ENCODE assay signal across 8 mouse cellular contexts in the genomic region with DNA sequence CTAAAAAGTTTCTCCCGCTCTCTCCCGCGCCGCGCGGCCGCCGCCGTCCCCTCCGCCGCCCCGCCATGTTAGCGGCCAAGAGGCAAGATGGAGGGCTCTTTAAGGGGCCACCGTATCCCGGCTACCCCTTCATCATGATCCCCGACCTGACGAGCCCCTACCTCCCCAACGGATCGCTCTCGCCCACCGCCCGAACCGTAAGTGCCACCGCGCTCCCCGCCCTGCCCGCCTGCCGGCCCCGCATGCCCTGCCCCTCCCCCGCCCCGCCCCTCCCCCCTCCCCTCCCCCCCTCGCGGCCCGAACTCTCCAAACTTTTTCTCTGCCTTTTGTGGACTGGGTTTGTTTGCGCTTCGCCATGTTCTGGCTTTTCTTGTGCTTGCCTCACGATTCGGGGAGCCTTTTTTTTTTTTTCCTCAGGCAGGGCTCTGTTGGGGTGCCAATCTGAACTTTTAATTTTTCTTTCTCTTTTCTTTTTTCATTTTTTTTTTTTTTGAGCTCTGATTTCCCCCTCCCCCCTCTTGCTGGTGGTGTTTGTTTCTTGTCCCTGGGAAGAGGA. TPM values are rescaled to one million over a fixed set of nuclear protein-coding genes. Genes with fewer than 3 reads are reported as not detected.
DNase-seq lines count a peak whose midpoint lies in the region; ATAC-seq lines count a peak whose summit lies in the region.

No protein-coding gene starts in this region.

- peaks cover 38% of the 10 kb centered on the region for H3K4me1 ChIP-seq in forebrain, embryonic 14.5 days (ENCODE audit: control insufficient read depth, insufficient read depth, low read length)
- peaks cover 15% of the 10 kb centered on the region; the same call in 1 of the 2 replicates for H3K4me1 ChIP-seq in hindbrain, embryonic 14.5 days (replicated peaks; ENCODE audit: control insufficient read depth, insufficient read depth, low read length)
- peaks cover 25% of the 10 kb centered on the region for H3K4me1 ChIP-seq in liver, embryonic 11.5 days (replicated peaks; ENCODE audit: control insufficient read depth, insufficient read depth, low read length)

- no peaks in the 10 kb centered on the region for H3K9me3 ChIP-seq in forebrain, embryonic 14.5 days (replicated peaks; ENCODE audit: control insufficient read depth, low read length)
- H3K9me3 ChIP-seq in hindbrain, embryonic 14.5 days (ENCODE audit: control insufficient read depth, low read length), result no peaks in the 10 kb centered on the region
- H3K9me3 ChIP-seq in liver, embryonic 11.5 days (ENCODE audit: control insufficient read depth, low read length), result no peaks in the 10 kb centered on the region

- H3K4me3 ChIP-seq in forebrain, embryonic 14.5 days (ENCODE audit: low read depth, low read length), result peak overlapping the region; percentile 53
- peak overlapping the region; percentile 46 for H3K4me3 ChIP-seq in hindbrain, embryonic 14.5 days (replicated peaks; ENCODE audit: low read length)
- H3K4me3 ChIP-seq in liver, embryonic 11.5 days (ENCODE audit: low read depth, low read length), result peak overlapping the region; percentile 82

- no peaks in the 10 kb centered on the region for H3K36me3 ChIP-seq in forebrain, embryonic 14.5 days (ENCODE audit: control insufficient read depth, insufficient read depth, low read length)
- H3K36me3 ChIP-seq in hindbrain, embryonic 14.5 days (replicated peaks; ENCODE audit: control insufficient read depth, insufficient read depth), result no peaks in the 10 kb centered on the region
- H3K36me3 ChIP-seq in liver, embryonic 11.5 days (ENCODE audit: control insufficient read depth, insufficient read depth, low read length), result no peaks in the 10 kb centered on the region

- peak overlapping the region; percentile 90 for H3K27ac ChIP-seq in forebrain, embryonic 14.5 days (ENCODE audit: low read depth, low read length)
- peak overlapping the region; percentile 88 for H3K27ac ChIP-seq in hindbrain, embryonic 14.5 days
- H3K27ac ChIP-seq in liver, embryonic 11.5 days (ENCODE audit: low read depth, low read length), result peak overlapping the region; percentile 95

- DNase-seq in CD4-positive helper T cell, adult 2 months (ENCODE audit: low read depth, low spot score), result peak; percentile 13
- DNase-seq in adipocyte (ENCODE audit: low spot score), result peak; percentile 85
- peak; percentile 44 for DNase-seq in forebrain, embryonic 14.5 days (ENCODE audit: low spot score)
- no peak for DNase-seq in hindbrain, embryonic 14.5 days (ENCODE audit: low spot score)
- DNase-seq in liver, embryonic 11.5 days (ENCODE audit: low spot score), result peak; percentile 67
- peak; percentile 78 for DNase-seq in neural tube, embryonic 10.5 days (ENCODE audit: extremely low spot score, low spot score)
- DNase-seq in urinary bladder, adult 2 months (ENCODE audit: low spot score), result peak; percentile 72
- no peak for DNase-seq in cerebellum, adult 11 months

- no peaks in the 10 kb centered on the region; the same call in 1 of the 2 replicates for H3K27me3 ChIP-seq in forebrain, embryonic 14.5 days (replicated peaks; ENCODE audit: control insufficient read depth, insufficient read depth, low read length)
- peaks cover 45% of the 10 kb centered on the region for H3K27me3 ChIP-seq in hindbrain, embryonic 14.5 days (ENCODE audit: control insufficient read depth, insufficient read depth, low read length)
- H3K27me3 ChIP-seq in liver, embryonic 11.5 days (replicated peaks; ENCODE audit: control insufficient read depth, insufficient read depth, low read length), result peaks cover 38% of the 10 kb centered on the region

- H3K9ac ChIP-seq in forebrain, embryonic 14.5 days (ENCODE audit: low read length), result peak overlapping the region; percentile 87
- peak overlapping the region; percentile 71 for H3K9ac ChIP-seq in hindbrain, embryonic 14.5 days
- peak overlapping the region; percentile 77 for H3K9ac ChIP-seq in liver, embryonic 11.5 days (ENCODE audit: low read depth, low read length)

- under 1% methylated on average over 31 of the region's 38 CpGs for WGBS in forebrain, embryonic 14.5 days
- WGBS in hindbrain, embryonic 14.5 days, result under 1% methylated on average over 28 of the region's 38 CpGs
- WGBS in liver, embryonic 11.5 days, result 0% methylated on average over 31 of the region's 38 CpGs

- peak overlapping the region; percentile 81 for H3K4me2 ChIP-seq in forebrain, embryonic 14.5 days (ENCODE audit: low read length)
- peak overlapping the region; percentile 66 for H3K4me2 ChIP-seq in hindbrain, embryonic 14.5 days (replicated peaks)
- H3K4me2 ChIP-seq in liver, embryonic 11.5 days, result peak overlapping the region; percentile 78

- ATAC-seq in forebrain, embryonic 14.5 days, result 0 out of 2 replicates have a peak, but pooled peaks have one; percentile 5
- ATAC-seq in hindbrain, embryonic 14.5 days (ENCODE audit: low FRiP score), result peak; percentile 31; the same call in 1 of the 2 replicates
- ATAC-seq in liver, embryonic 11.5 days (replicated peaks; ENCODE audit: low FRiP score), result no peak

RNA-seq across cellular contexts. Expression of a gene that starts 1.5 kb away (rescaled TPM):
- polyA plus RNA-seq in forebrain, embryonic 14.5 days (2014; fragmentation: Nextera tagmentation; extraction: Ambion mirVana), result 196 and 221 TPM in 2 replicates
- 24.0 and 38.1 TPM in 2 replicates for polyA plus RNA-seq in hindbrain, embryonic 14.5 days (2014; fragmentation: Nextera tagmentation; extraction: Ambion mirVana)
- polyA plus RNA-seq in liver, embryonic 11.5 days (2014; fragmentation: Nextera tagmentation; extraction: Ambion mirVana), result 48.9 and 50.3 TPM in 2 replicates
- 15.7 and 23.2 TPM in 2 replicates for polyA plus RNA-seq in urinary bladder, adult 2 months (2012; rRNA removed)

Comparison
In these comparisons a context has a peak if more than half of its experiments do, and no peak if none do; other contexts are left out.
1. DNase-seq: peak in CD4-positive helper T cell, adult 2 months (single experiment), adipocyte (single experiment), forebrain, embryonic 14.5 days (single experiment), liver, embryonic 11.5 days (single experiment), neural tube, embryonic 10.5 days (single experiment) and urinary bladder, adult 2 months (single experiment); none in hindbrain, embryonic 14.5 days (single experiment) and cerebellum, adult 11 months (single experiment).
2. Peak in every context shown above with its lines, with median percentiles within 50 percentile points of each other: H3K27ac ChIP-seq, H3K4me2 ChIP-seq, H3K4me3 ChIP-seq and H3K9ac ChIP-seq.